Mouse (Mus musculus) lung, adult 10 weeks (tissue): ENCODE data around the gene Gm49721. TPM values are rescaled to one million over a fixed set of nuclear protein-coding genes. Genes with fewer than 3 reads are reported as not detected.

Experiments
- polyA plus RNA-seq: library from polyadenylated mRNA; stranded (reverse); fragments of 350-450 nt; fragmentation: Illumina TruSeq; extraction: RNeasy Lipid Tissue Mini Kit (QIAGEN cat#74804); gene quantifications from one replicate; pipeline ENCODE4 v1.2.3, GENCODE M21; 2014; ENCODE audit warnings: low read depth, low replicate concordance; ENCODE audit not compliant: insufficient read depth

Gene Gm49721
- not detected for polyA plus RNA-seq

GRCm38 (mm10) chr17:6978287-6979248, at the start of gene Gm49721:
Gm49721 (plus strand) TSS chr17:6978904.

GRCm38 (mm10) chr17:6947984-6948768, 30.5 kb upstream of the Gm49721 start, which contains the start of gene Rsph3b:
Rsph3b (minus strand) TSS chr17:6948682.

GRCm38 (mm10) chr17:6960776-6961175, 17.9 kb upstream of the Gm49721 start, which contains the start of gene Tagap1:
Tagap1 (minus strand) TSS chr17:6961156.

GRCm38 (mm10) chr17:6970334-6970733, 8.4 kb upstream of the Gm49721 start, which contains the start of gene Rnaset2b:
Rnaset2b (plus strand) TSS chr17:6970634.

GRCm38 (mm10) chr17:7025257-7025656, 46.6 kb downstream of the Gm49721 start, which contains the start of gene Gm1604a:
Gm1604a (plus strand) TSS chr17:7025568.

Other genes starting within 250 kb of the Gm49721 start
- 87.5 TPM for gene Ezr, start 196.1 kb upstream of the Gm49721 start, polyA plus RNA-seq
- 33.5 TPM for gene Rsph3b, start 30.2 kb upstream of the Gm49721 start, polyA plus RNA-seq
- 12.0 TPM for gene Tagap1, start 17.7 kb upstream of the Gm49721 start, polyA plus RNA-seq
- 279 TPM for gene Rnaset2b, start 8.3 kb upstream of the Gm49721 start, polyA plus RNA-seq
- gene Gm1604a, start 46.7 kb downstream of the Gm49721 start, polyA plus RNA-seq: not detected
- gene Rps6ka2, start 191.2 kb downstream of the Gm49721 start, polyA plus RNA-seq: 7.4 TPM